Mouse (Mus musculus) brain, embryonic 14.5 days (tissue): Measurements from ENCODE around the gene Mfsd13b.

Experiments
- CTCF ChIP-seq: fragments of 200-500 bp; IDR thresholded peaks from 2 replicates; pipeline ENCODE4 v1.5.1; 2012; ENCODE audit warnings: inconsistent platforms, mild to moderate bottlenecking, moderate library complexity, borderline replicate concordance; ENCODE audit not compliant: insufficient read depth, insufficient read length; ENCODE audit errors: extremely low read depth
- POLR2A ChIP-seq: fragments of 200-500 bp; IDR thresholded peaks from 2 replicates; pipeline ENCODE4 v1.6.1; 2012; ENCODE audit warnings: mild to moderate bottlenecking, inconsistent platforms, borderline replicate concordance; ENCODE audit not compliant: poor library complexity, insufficient read depth, insufficient read length, severe bottlenecking; ENCODE audit errors: extremely low read depth

- TF ChIP-seq CTCF (no peak), POLR2A (no peak)
These were observed 21.6 kb downstream of the Mfsd13b start for GRCm38 (mm10) chr7:121003793-121004418.
